In genomic region chr11:98485749-98486148, GRCm38 (mm10) we compare ENCODE assay signal across 37 mouse cellular contexts. TPM values are rescaled to one million over a fixed set of nuclear protein-coding genes. Genes with fewer than 3 reads are reported as not detected.
"Had no signal": no experiment of that assay in that cellular context is flagged by ENCODE, and none has a peak within 500 bp of the region (broad histone marks: within the 10 kb centered on the region; RNA-seq: fewer than 3 reads in every experiment).

No protein-coding gene starts in this region.

- H3K36me3 ChIP-seq: heart, embryonic 12.5 days; heart, embryonic 13.5 days; heart, embryonic 15.5 days; hindbrain, embryonic 10.5 days; hindbrain, embryonic 12.5 days; hindbrain, embryonic 13.5 days; hindbrain, embryonic 15.5 days; intestine, embryonic 15.5 days; kidney, embryonic 15.5 days had no signal

- H3K9ac ChIP-seq: heart, embryonic 12.5 days; heart, embryonic 13.5 days; heart, embryonic 15.5 days; hindbrain, embryonic 12.5 days; hindbrain, embryonic 13.5 days; hindbrain, embryonic 14.5 days; hindbrain, embryonic 15.5 days; intestine, embryonic 15.5 days; kidney, embryonic 15.5 days had no signal

- ATAC-seq: hindbrain, embryonic 16.5 days; hindbrain, postnatal 0 days; inflammation-experienced regulatory T-cells, adult 6 months; intestine, embryonic 15.5 days; intestine, embryonic 16.5 days; intestine, postnatal 0 days had no signal

- H3K27me3 ChIP-seq: heart, embryonic 12.5 days; heart, embryonic 15.5 days; hindbrain, embryonic 12.5 days; hindbrain, embryonic 13.5 days; hindbrain, embryonic 15.5 days; intestine, embryonic 15.5 days had no signal

- H3K4me1 ChIP-seq: intestine, embryonic 15.5 days had no signal

- H3K9me3 ChIP-seq: heart, embryonic 12.5 days; heart, embryonic 13.5 days; heart, embryonic 15.5 days; hindbrain, embryonic 10.5 days; hindbrain, embryonic 12.5 days; hindbrain, embryonic 13.5 days; hindbrain, embryonic 15.5 days; intestine, embryonic 15.5 days; kidney, embryonic 15.5 days had no signal

- H3K4me3 ChIP-seq: heart, embryonic 12.5 days; heart, embryonic 13.5 days; heart, embryonic 15.5 days; hindbrain, embryonic 10.5 days; hindbrain, embryonic 12.5 days; hindbrain, embryonic 13.5 days; hindbrain, embryonic 15.5 days; intestine, embryonic 15.5 days; kidney, embryonic 15.5 days; layer of hippocampus, adult 2 months; left cerebral cortex, adult 2 months had no signal

- DNase-seq: heart, postnatal 10 days; heart, postnatal 14 days; heart, postnatal 36 days; heart, postnatal 4 days; kidney, adult 11 months; kidney, adult 18-20 months; kidney, adult 2 months; kidney, adult 8-10 months; kidney, adult 9 months; kidney, postnatal 10 days; kidney, postnatal 14 days; kidney, postnatal 25 days; kidney, postnatal 36 days; kidney, postnatal 4 days; layer of hippocampus, adult 9-11 months; layer of hippocampus, postnatal 36 days had no signal

- H3K27ac ChIP-seq: heart, embryonic 13.5 days; heart, embryonic 15.5 days; hindbrain, embryonic 10.5 days; hindbrain, embryonic 12.5 days; hindbrain, embryonic 13.5 days; hindbrain, embryonic 14.5 days; hindbrain, embryonic 15.5 days; hindbrain, postnatal 0 days; intestine, embryonic 15.5 days; kidney, embryonic 15.5 days; kidney, postnatal 0 days; layer of hippocampus, adult 2 months; left cerebral cortex, adult 2 months had no signal

- H3K4me2 ChIP-seq: heart, embryonic 11.5 days; heart, embryonic 12.5 days; heart, embryonic 13.5 days; heart, embryonic 15.5 days; hindbrain, embryonic 12.5 days; hindbrain, embryonic 13.5 days; hindbrain, embryonic 14.5 days; hindbrain, embryonic 15.5 days; intestine, embryonic 15.5 days; kidney, embryonic 15.5 days had no signal

RNA-seq across cellular contexts. Expression of gene Grb7, which starts 39.6 kb away (rescaled TPM):
- total RNA-seq: heart, postnatal 10 days; heart, postnatal 25 days; heart, postnatal 4 days; hematopoietic stem cell, adult 5-6 weeks had no signal
